In the genomic region with DNA sequence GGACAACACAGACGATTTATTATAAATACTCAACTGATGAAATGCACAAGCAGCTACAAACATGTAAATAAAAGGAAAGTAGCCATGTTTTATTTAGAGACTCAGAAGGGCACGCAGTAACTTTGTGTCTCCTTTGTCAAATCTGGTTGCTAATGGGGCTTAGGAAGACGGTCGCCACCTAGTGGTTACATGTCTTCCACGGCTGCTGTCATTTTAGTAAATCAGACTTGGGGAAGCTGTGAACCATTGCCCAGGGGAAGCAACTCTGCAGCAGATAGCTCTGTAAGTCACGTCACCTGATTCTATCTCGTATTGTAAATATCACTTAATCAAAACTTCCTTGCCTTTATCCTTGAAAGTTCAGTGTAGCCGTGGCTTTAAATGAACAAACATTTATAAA, we compare ENCODE assay signal across 8 mouse cellular contexts. TPM values are rescaled to one million over a fixed set of nuclear protein-coding genes. Genes with fewer than 3 reads are reported as not detected.
DNase-seq lines count a peak whose midpoint lies in the region; ATAC-seq lines count a peak whose summit lies in the region.

No protein-coding gene starts in this region.

- 14% methylated on average over 8 of the region's 8 CpGs for WGBS in forebrain, embryonic 15.5 days
- WGBS in kidney, embryonic 14.5 days: 12% methylated on average over 8 of the region's 8 CpGs

- H3K4me1 ChIP-seq in forebrain, embryonic 15.5 days: no peaks in the 10 kb centered on the region
- no peaks in the 10 kb centered on the region for H3K4me1 ChIP-seq in kidney, embryonic 14.5 days (ENCODE audit: control insufficient read depth, insufficient read depth, low read length)

- no peak overlapping the region for H3K27ac ChIP-seq in forebrain, embryonic 15.5 days (replicated peaks)
- H3K27ac ChIP-seq in kidney, embryonic 14.5 days (ENCODE audit: low read depth, low read length): no peak overlapping the region

- ATAC-seq in forebrain, embryonic 15.5 days (replicated peaks): peak; percentile 52; the same call in 1 of the 2 replicates
- ATAC-seq in kidney, embryonic 14.5 days (ENCODE audit: low FRiP score, low TSS enrichment): 0 out of 2 replicates have a peak, but pooled peaks have one; percentile 18

- H3K9me3 ChIP-seq in forebrain, embryonic 15.5 days: no peaks in the 10 kb centered on the region
- H3K9me3 ChIP-seq in kidney, embryonic 14.5 days (ENCODE audit: control insufficient read depth, low read length): no peaks in the 10 kb centered on the region

- no peak overlapping the region for H3K9ac ChIP-seq in forebrain, embryonic 15.5 days (replicated peaks)
- H3K9ac ChIP-seq in kidney, embryonic 14.5 days (ENCODE audit: low read depth, low read length): no peak overlapping the region

- peak; percentile 37 to 84 for DNase-seq in adrenal gland, adult (ENCODE audit: inconsistent age in 2 of 2, low spot score in 1 of 2)
- DNase-seq in adrenal gland, postnatal 4 days (ENCODE audit: low spot score in 2 of 2): no peak
- DNase-seq in CD4-positive, CD25-positive, alpha-beta regulatory T cell, adult 2 months (ENCODE audit: low read depth, low spot score): peak; percentile 91
- DNase-seq in brain, embryonic 18.5 days (ENCODE audit: low read depth, low spot score): peak; percentile 37
- DNase-seq in lung, adult 18-20 months: peak; percentile 36 to 40
- peak; percentile 46 for DNase-seq in ovary, postnatal 14 days (ENCODE audit: low spot score)

- no peaks in the 10 kb centered on the region for H3K36me3 ChIP-seq in forebrain, embryonic 15.5 days
- H3K36me3 ChIP-seq in kidney, embryonic 14.5 days (ENCODE audit: control insufficient read depth, insufficient read depth, low read length): no peaks in the 10 kb centered on the region

- H3K4me3 ChIP-seq in forebrain, embryonic 15.5 days: no peak overlapping the region
- no peak overlapping the region for H3K4me3 ChIP-seq in kidney, embryonic 14.5 days (ENCODE audit: low read length)

- no peak overlapping the region for H3K4me2 ChIP-seq in forebrain, embryonic 15.5 days (replicated peaks)
- H3K4me2 ChIP-seq in kidney, embryonic 14.5 days (replicated peaks; ENCODE audit: low read depth, low read length): no peak overlapping the region

- no peaks in the 10 kb centered on the region for H3K27me3 ChIP-seq in forebrain, embryonic 15.5 days
- peaks cover 2% of the 10 kb centered on the region; the same call in 1 of the 2 replicates for H3K27me3 ChIP-seq in kidney, embryonic 14.5 days (ENCODE audit: control insufficient read depth, insufficient read depth, low read length)

RNA-seq across cellular contexts. Expression of a gene that starts 7.9 kb away (rescaled TPM):
- 10 to 100 TPM; 42.7 to 49.3 TPM for total RNA-seq in adrenal gland, postnatal 4 days (2021)
- 55.4 and 56.3 TPM in 2 replicates for polyA plus RNA-seq in forebrain, embryonic 15.5 days (2015; fragmentation: Nextera tagmentation; extraction: Ambion mirVana)
- 51.9 and 70.3 TPM in 2 replicates for polyA plus RNA-seq in kidney, embryonic 14.5 days (2014; fragmentation: Nextera tagmentation; extraction: Ambion mirVana)

Comparison
In these comparisons a context has a peak if more than half of its experiments do, and no peak if none do; other contexts are left out.
1. DNase-seq: peak in adrenal gland, adult (2 of 2), CD4-positive, CD25-positive, alpha-beta regulatory T cell, adult 2 months (single experiment), brain, embryonic 18.5 days (single experiment), lung, adult 18-20 months (2 of 2) and ovary, postnatal 14 days (single experiment); none in adrenal gland, postnatal 4 days (0 of 2).